Comparison of ENCODE assay signal across 25 mouse cellular contexts in genomic region chr7:105404268-105404667, GRCm38 (mm10). TPM values are rescaled to one million over a fixed set of nuclear protein-coding genes. Genes with fewer than 3 reads are reported as not detected.
"Had no signal": no experiment of that assay in that cellular context is flagged by ENCODE, and none has a peak within 500 bp of the region (broad histone marks: within the 10 kb centered on the region; RNA-seq: fewer than 3 reads in every experiment).

Gene Cnga4 (plus strand): TSS chr7:105404568.

- DNase-seq: lung, adult 18-20 months; lung, embryonic 14.5 days; lung, postnatal 10 days; lung, postnatal 4 days; midbrain, embryonic 14.5 days; retina, postnatal 1 day; right cerebral cortex, adult 18-20 months; right cerebral cortex, postnatal 25 days; right cerebral cortex, postnatal 4 days; spleen, adult 18-20 months; thymus, adult 18-20 months; thymus, postnatal 14 days; thymus, postnatal 36 days had no signal

- H3K9me3 ChIP-seq: midbrain, embryonic 10.5 days; midbrain, embryonic 12.5 days; neural tube, embryonic 13.5 days; neural tube, embryonic 15.5 days had no signal

- H3K4me2 ChIP-seq: lung, embryonic 14.5 days; midbrain, embryonic 12.5 days; neural tube, embryonic 13.5 days; neural tube, embryonic 15.5 days had no signal

- H3K27me3 ChIP-seq: midbrain, embryonic 12.5 days; neural tube, embryonic 13.5 days; neural tube, embryonic 15.5 days had no signal

- H3K4me3 ChIP-seq: midbrain, embryonic 10.5 days; midbrain, embryonic 12.5 days; myocyte; neural tube, embryonic 13.5 days; neural tube, embryonic 15.5 days had no signal

- H3K9ac ChIP-seq: lung, embryonic 14.5 days; midbrain, embryonic 12.5 days; neural tube, embryonic 13.5 days; neural tube, embryonic 15.5 days had no signal

- ATAC-seq: midbrain, embryonic 16.5 days had no signal

- H3K27ac ChIP-seq: midbrain, embryonic 10.5 days; midbrain, embryonic 12.5 days; neural tube, embryonic 13.5 days; neural tube, embryonic 15.5 days had no signal

- H3K36me3 ChIP-seq: midbrain, embryonic 10.5 days; midbrain, embryonic 12.5 days; neural tube, embryonic 13.5 days; neural tube, embryonic 15.5 days had no signal

RNA-seq across cellular contexts. Expression of gene Cnga4, which starts in this region (rescaled TPM):
- total RNA-seq: megakaryocyte-erythroid progenitor cell, adult 5-6 weeks had no signal
- polyA plus RNA-seq: liver, embryonic 16.5 days; lung, embryonic 16.5 days; midbrain, embryonic 10.5 days; neural tube, embryonic 11.5 days; stomach, embryonic 14.5 days; stomach, embryonic 16.5 days had no signal
